Mouse (Mus musculus) C2C12 (cell line): ENCODE results near the gene Nap1l5.

Experiments used
- CTCF ChIP-seq: IDR thresholded peaks from one replicate; pipeline ENCODE4 v1.5.1; 2011; ENCODE audit not compliant: control insufficient read depth, insufficient read depth, insufficient read length
- MAX ChIP-seq: IDR thresholded peaks from one replicate; pipeline ENCODE4 v1.6.1; 2011; ENCODE audit warnings: mild to moderate bottlenecking, control low read depth
- MYOD1 ChIP-seq: IDR thresholded peaks from one replicate; pipeline ENCODE4 v1.6.1; 2011; ENCODE audit warnings: low read depth; ENCODE audit not compliant: control insufficient read depth, insufficient read length
- USF1 ChIP-seq: IDR thresholded peaks from one replicate; pipeline ENCODE4 v1.6.1; 2011; ENCODE audit warnings: low read depth, mild to moderate bottlenecking, control low read depth, moderate library complexity

DNA sequence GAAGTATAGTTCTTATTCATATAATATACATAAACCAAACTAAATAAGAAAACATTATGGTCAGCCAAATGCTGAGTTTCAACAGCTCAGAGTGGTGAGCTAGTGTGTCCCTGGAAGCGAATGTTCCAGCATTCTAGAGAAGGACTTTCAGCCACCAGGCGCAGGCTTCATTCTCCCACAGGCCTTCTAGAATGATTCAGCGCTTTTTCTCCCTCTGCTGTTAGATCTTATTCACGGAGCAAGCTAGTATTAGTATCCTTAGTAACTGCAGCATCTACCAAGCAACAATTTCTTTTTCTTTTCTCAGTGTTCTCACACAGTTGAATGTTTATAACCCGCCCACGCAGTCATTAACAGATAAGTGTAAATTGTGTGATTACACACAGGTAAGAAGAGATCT, 24.6 kb downstream of the Nap1l5 start:
- TF ChIP-seq CTCF (no peak), MAX (no peak), USF1 (no peak), MYOD1 (no peak)
